Mouse (Mus musculus) embryonic facial prominence, embryonic 13.5 days (tissue): ENCODE measurements around the gene Gipc3. TPM values are rescaled to one million over a fixed set of nuclear protein-coding genes. Genes with fewer than 3 reads are reported as not detected.

Source experiments
- ATAC-seq: fragments of 200-750 bp; cut with Nextera tagmentation; 2 replicates; pipeline ENCODE4 v1.8.0; 2017; ENCODE audit warnings: low read depth; ENCODE audit not compliant: insufficient number of reproducible peaks, insufficient read depth, low FRiP score, low TSS enrichment
- H3K27ac ChIP-seq: fragments of 300-500 bp; sonication (generic); 2 replicates; pipeline ENCODE4 v1.5.1; 2015; ENCODE audit warnings: moderate library complexity, mild to moderate bottlenecking, inconsistent platforms
- H3K27me3 ChIP-seq: fragments of 300-500 bp; sonication (generic); 2 replicates; pipeline ENCODE4 v1.6.1; 2015; ENCODE audit warnings: mild to moderate bottlenecking, inconsistent platforms
- H3K36me3 ChIP-seq: fragments of 300-500 bp; sonication (generic); 2 replicates; pipeline ENCODE4 v1.6.1; 2015; ENCODE audit warnings: mild to moderate bottlenecking, inconsistent platforms
- H3K4me1 ChIP-seq: fragments of 300-500 bp; sonication (generic); 2 replicates; pipeline ENCODE4 v1.6.1; 2015; ENCODE audit warnings: inconsistent platforms
- H3K4me2 ChIP-seq: fragments of 300-500 bp; sonication (generic); 2 replicates; pipeline ENCODE4 v1.6.1; 2015; ENCODE audit warnings: moderate library complexity, mild to moderate bottlenecking, inconsistent platforms
- H3K4me3 ChIP-seq: fragments of 300-500 bp; sonication (generic); 2 replicates; pipeline ENCODE4 v1.5.1; 2015; ENCODE audit warnings: mild to moderate bottlenecking, inconsistent platforms
- H3K9ac ChIP-seq: fragments of 300-500 bp; sonication (generic); 2 replicates; pipeline ENCODE4 v1.6.1; 2015; ENCODE audit warnings: mild to moderate bottlenecking, inconsistent platforms
- H3K9me3 ChIP-seq: fragments of 300-500 bp; sonication (generic); 2 replicates; pipeline ENCODE4 v1.6.1; 2016; ENCODE audit warnings: inconsistent platforms
- WGBS: fragments of 180-500 bp; shearing (Covaris S2); methylation state at CpG from one replicate; pipeline ENCODE4 v1.1.7; 2015; ENCODE audit warnings: mixed read lengths; 5-methylcytosine and 5-hydroxymethylcytosine counted together
- polyA plus RNA-seq: library from polyadenylated mRNA; unstranded; fragments of >200 nt; fragmentation: Nextera tagmentation; extraction: Ambion mirVana; gene quantifications from 2 replicates; pipeline ENCODE4 v1.2.1, GENCODE M21; 2015

Gene Gipc3
- polyA plus RNA-seq, 1 experiment from 2014 or later = 0.13 TPM

DNA sequence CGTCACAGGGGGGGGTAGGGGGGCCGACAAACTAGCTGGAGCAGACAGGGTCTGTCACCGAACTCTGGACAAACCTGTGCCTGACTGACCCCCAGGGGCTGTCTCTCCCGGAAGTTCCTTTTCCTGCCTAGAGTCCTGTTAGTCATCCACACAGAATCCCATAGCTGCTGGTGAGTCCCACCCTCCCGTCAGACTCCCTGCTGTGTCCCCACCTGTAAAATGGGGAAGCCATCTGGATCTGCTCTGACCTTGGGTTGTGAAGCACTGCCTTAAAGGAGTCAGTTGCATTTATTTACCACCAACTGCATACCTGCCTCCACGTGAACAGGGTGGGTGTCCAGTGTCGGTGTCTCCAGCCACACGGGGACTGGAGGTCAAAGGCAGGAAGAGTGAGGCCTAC is 48.6 kb downstream of the Gipc3 start:
- peaks cover 24% of the 10 kb centered on the region for H3K27me3 ChIP-seq
- H3K4me1 ChIP-seq = peaks cover 37% of the 10 kb centered on the region
- H3K36me3 ChIP-seq = peaks cover 12% of the 10 kb centered on the region; the same call in 1 of the 2 replicates
- H3K4me3 ChIP-seq = peak overlapping the region; percentile 91
- H3K27ac ChIP-seq = no peak overlapping the region
- no peaks in the 10 kb centered on the region for H3K9me3 ChIP-seq
- no peak for ATAC-seq
- whole genome bisulfite sequencing = 45% methylated on average over 8 of the region's 8 CpGs
- peak overlapping the region; percentile 89 for H3K9ac ChIP-seq
- H3K4me2 ChIP-seq = peak overlapping the region; percentile 95

- Histone ChIP-seq H3K27ac (peak overlapping the region; percentile 83), H3K9me3 (no peaks in the 10 kb centered on the region), H3K4me3 (peak overlapping the region; percentile 91), H3K4me2 (peak overlapping the region; percentile 95), H3K36me3 (peaks cover 11% of the 10 kb centered on the region; the same call in 1 of the 2 replicates), H3K27me3 (peaks cover 29% of the 10 kb centered on the region), H3K4me1 (peaks cover 38% of the 10 kb centered on the region), H3K9ac (peak overlapping the region; percentile 89)
- WGBS = 4% methylated on average over 25 of the region's 25 CpGs
- ATAC-seq = no peak
These were observed 49.6 kb downstream of the Gipc3 start for GRCm38 (mm10) chr10:81293334-81294030.

DNA sequence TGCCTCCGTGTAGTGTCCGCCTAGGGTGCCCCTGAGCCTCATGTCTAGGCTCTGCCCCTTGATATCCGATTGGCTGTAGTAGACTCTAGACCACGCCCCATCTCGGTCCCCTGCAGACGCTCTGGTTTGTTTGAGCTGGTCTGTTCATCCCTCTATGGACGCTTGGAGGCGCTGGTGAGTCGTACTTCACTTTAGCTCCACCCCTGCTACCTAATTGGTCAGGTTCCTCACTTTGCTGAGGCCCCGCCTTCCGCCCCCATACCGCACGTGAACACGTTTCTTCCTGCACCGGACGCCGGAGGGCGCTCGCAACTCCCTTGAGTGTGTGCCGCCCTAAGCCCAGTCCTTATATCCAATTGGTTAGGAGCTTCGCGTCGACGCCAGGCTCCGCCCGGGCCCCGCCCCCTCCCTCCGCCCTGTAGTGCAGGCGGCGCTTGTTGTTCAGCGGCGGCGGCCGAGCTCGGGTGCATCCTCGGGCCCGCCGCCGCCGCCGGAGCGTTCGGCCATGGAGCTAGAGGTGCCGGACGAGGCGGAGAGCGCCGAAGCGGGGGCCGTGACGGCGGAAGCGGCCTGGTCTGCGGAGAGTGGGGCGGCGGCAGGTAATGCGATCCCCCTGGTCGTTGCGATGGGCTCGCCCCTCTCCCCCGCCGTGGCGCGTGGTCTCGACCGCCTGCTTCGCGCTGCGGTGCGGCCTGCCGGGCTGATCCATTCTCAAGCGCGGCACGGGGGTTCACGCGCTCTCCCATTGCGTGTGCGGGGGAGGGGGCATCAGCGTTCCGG is 50.3 kb downstream of the Gipc3 start, which contains the start of gene Pip5k1c:
TSS of gene Pip5k1c (plus strand) at position 410 of the 780 bp plus-strand sequence.
- H3K9me3 ChIP-seq = no peaks in the 10 kb centered on the region
- WGBS = 1% methylated on average over 71 of the region's 80 CpGs
- H3K4me1 ChIP-seq = peaks cover 38% of the 10 kb centered on the region
- peaks cover 36% of the 10 kb centered on the region for H3K27me3 ChIP-seq
- peak within 1 kb of the TSS; percentile 95 for H3K4me2 ChIP-seq
- peak; percentile 94 for ATAC-seq
- H3K4me3 ChIP-seq = peak within 1 kb of the TSS; percentile 91
- 0 out of 2 replicates have a peak, but pooled peaks cover 9% of the 10 kb centered on the region for H3K36me3 ChIP-seq
- H3K9ac ChIP-seq = peak within 1 kb of the TSS; percentile 89
- H3K27ac ChIP-seq = peak within 1 kb of the TSS; percentile 83

DNA sequence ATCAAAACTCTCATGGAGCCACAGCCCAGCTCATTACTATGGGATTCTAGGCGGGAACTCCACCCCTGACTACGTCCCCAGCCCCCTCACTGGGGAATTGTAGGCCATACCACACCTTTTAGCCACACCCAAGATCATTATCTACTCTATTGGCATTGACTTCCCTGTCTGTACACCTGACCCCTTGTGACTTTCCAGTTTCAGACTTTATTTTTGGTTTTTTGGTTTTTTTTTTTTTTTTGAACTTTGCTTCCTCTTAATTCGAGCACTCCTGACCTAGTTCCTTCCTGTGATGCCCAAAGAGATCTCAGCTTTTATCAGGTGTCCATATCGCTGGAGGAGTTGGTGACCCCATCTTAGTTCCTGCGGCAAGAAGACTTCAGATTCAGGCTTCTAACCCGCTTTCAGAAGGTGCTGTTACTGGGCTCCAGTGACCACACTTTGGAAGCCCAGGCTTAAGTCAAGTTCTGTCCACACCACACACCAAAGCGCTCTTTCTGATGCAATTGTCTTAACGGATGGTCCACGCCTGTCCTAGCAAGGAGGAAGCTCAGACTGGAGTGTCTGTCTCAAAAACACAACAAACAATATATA is 51.5 kb downstream of the Gipc3 start, which contains the start of gene Tjp3:
TSS of gene Tjp3 (minus strand) at position 71 of the 594 bp plus-strand sequence.
- H3K27ac ChIP-seq = peak within 1 kb of the TSS; percentile 24; the same call in 1 of the 2 replicates
- H3K4me2 ChIP-seq = peak within 1 kb of the TSS; percentile 95
- 0 out of 2 replicates have a peak, but pooled peaks cover 7% of the 10 kb centered on the region for H3K36me3 ChIP-seq
- peaks cover 41% of the 10 kb centered on the region for H3K27me3 ChIP-seq
- ATAC-seq = no peak
- H3K4me3 ChIP-seq = peak within 1 kb of the TSS; percentile 91
- H3K9ac ChIP-seq = peak within 1 kb of the TSS; percentile 51
- peaks cover 35% of the 10 kb centered on the region for H3K4me1 ChIP-seq
- no peaks in the 10 kb centered on the region for H3K9me3 ChIP-seq
- WGBS = 71% methylated on average over 9 of the region's 9 CpGs

DNA sequence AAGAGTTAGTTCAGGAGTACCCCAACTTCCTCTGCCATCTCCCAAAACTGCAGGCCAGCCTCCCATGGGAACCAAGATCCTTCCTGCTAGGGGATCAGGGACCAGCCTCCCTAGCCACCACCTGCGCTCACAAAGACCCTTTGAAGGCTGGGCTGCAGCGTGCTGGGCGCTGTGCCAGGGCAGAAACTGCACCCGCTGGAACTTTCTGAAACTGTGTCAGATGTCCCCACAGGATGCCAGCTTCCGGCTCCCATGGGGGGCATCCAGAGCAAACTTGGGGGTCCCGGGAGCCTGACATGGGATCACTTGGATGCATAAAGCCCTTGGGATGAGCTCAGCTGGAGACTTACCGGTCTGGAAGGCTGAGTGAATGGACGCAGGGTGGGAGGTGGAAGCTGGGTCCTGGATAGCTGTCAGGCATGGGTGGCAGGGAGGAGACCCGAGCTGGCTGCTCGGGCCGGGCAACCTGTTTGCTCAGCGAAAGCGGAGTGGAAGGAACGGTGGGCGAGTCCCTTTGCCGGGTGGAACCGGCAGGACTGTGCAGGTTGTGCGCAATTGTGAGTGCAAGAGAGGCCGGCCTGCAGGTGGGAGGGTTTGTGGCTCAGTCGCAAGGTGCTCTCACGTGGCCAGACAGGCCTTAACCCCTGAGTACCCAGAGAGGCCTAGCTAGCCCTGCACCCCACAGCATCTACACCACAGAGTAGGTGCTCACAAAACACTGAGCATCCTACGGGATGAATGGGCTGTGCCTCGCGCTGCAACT is 52.2 kb downstream of the Gipc3 start:
- peak overlapping the region; percentile 31 for H3K4me2 ChIP-seq
- no peak for ATAC-seq
- peak overlapping the region; percentile 19 for H3K4me3 ChIP-seq
- H3K36me3 ChIP-seq = 0 out of 2 replicates have a peak, but pooled peaks cover 3% of the 10 kb centered on the region
- H3K27ac ChIP-seq = peak overlapping the region; percentile 24; the same call in 1 of the 2 replicates
- peaks cover 40% of the 10 kb centered on the region for H3K4me1 ChIP-seq
- H3K27me3 ChIP-seq = peaks cover 41% of the 10 kb centered on the region
- no peaks in the 10 kb centered on the region for H3K9me3 ChIP-seq
- 11% methylated on average over 24 of the region's 24 CpGs for WGBS
- peak overlapping the region; percentile 51 for H3K9ac ChIP-seq

DNA sequence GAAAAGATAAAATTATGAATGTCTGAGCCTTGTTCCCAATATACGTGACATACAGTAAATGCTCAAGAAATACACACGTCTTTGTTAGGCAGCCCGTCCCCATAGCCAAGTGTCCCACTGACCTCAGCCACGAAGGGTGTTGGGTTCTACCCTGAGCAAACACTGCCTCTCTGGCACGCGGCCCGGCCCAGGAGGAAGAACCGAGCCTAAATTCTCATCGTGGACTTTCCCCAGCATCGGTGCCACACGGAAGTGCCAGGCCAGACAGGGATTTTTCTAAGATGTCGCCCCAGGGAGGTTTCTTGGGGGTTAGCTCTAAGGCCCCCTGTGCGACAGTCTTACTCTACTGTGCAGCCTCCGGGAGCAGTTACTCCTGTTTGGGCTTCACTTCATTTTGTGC is 53.3 kb downstream of the Gipc3 start:
- no peak overlapping the region for H3K9ac ChIP-seq
- no peak overlapping the region for H3K4me2 ChIP-seq
- 59% methylated on average over 14 of the region's 14 CpGs for WGBS
- no peaks in the 10 kb centered on the region for H3K9me3 ChIP-seq
- H3K27ac ChIP-seq = no peak overlapping the region
- no peak overlapping the region for H3K4me3 ChIP-seq
- no peaks in the 10 kb centered on the region for H3K36me3 ChIP-seq
- ATAC-seq = no peak
- peaks cover 41% of the 10 kb centered on the region for H3K4me1 ChIP-seq
- peaks cover 49% of the 10 kb centered on the region for H3K27me3 ChIP-seq

- Histone ChIP-seq H3K4me2 (0 out of 2 replicates have a peak overlapping the region, but pooled peaks have one; percentile 18), H3K4me3 (no peak overlapping the region), H3K27me3 (peaks cover 55% of the 10 kb centered on the region), H3K4me1 (peaks cover 41% of the 10 kb centered on the region), H3K9me3 (no peaks in the 10 kb centered on the region), H3K27ac (no peak overlapping the region), H3K9ac (no peak overlapping the region), H3K36me3 (no peaks in the 10 kb centered on the region)
- no peak for ATAC-seq
- WGBS = 4% methylated on average over 7 of the region's 7 CpGs
These were observed 53.8 kb downstream of the Gipc3 start for GRCm38 (mm10) chr10:81289278-81289677.

- peaks cover 61% of the 10 kb centered on the region for H3K27me3 ChIP-seq
- H3K9ac ChIP-seq = no peak overlapping the region; the same call in 1 of the 2 replicates
- 30% methylated on average over 6 of the region's 6 CpGs for WGBS
- H3K4me1 ChIP-seq = peaks cover 40% of the 10 kb centered on the region
- no peaks in the 10 kb centered on the region for H3K9me3 ChIP-seq
- H3K4me2 ChIP-seq = no peak overlapping the region
- H3K4me3 ChIP-seq = no peak overlapping the region
- no peak overlapping the region for H3K27ac ChIP-seq
- H3K36me3 ChIP-seq = no peaks in the 10 kb centered on the region
- ATAC-seq = no peak
These were observed 54.5 kb downstream of the Gipc3 start for GRCm38 (mm10) chr10:81288601-81289000.

DNA sequence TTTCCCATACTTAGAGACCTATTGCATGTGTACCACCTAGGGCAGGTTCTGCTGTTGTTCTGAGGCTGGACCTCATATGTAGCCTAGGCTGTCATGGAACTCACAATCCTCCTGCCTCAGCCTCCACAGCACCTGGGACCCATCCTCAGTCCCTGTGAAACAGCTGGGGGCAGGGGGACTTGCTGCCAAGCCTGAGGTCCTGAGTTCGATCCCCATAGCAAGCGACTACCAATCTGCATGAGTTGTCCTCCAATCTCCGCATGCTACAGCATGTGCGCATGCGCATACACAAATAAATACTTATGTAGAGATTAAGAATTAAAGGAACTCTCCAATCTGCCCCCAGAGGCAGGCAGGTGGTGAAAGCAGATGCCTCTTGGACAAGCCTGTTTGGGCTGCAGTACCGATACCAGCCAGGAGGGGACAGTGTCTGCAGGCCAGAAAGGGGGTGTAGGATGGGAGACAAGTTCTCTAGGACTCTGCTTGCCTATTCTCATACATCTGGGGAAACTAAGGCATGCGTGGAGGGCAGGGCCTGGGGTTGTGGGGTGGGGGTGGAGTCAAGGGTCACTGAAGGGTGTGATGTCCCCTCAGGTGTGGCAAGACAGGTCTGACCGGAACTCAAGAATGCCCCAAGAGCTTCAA is 55.4 kb downstream of the Gipc3 start:
- Histone ChIP-seq H3K4me3 (no peak overlapping the region), H3K9ac (peak overlapping the region; percentile 21; the same call in 1 of the 2 replicates), H3K9me3 (no peaks in the 10 kb centered on the region), H3K27ac (no peak overlapping the region), H3K4me1 (peaks cover 39% of the 10 kb centered on the region), H3K27me3 (peaks cover 71% of the 10 kb centered on the region), H3K4me2 (no peak overlapping the region), H3K36me3 (no peaks in the 10 kb centered on the region)
- WGBS = 61% methylated on average over 8 of the region's 8 CpGs
- ATAC-seq = no peak

DNA sequence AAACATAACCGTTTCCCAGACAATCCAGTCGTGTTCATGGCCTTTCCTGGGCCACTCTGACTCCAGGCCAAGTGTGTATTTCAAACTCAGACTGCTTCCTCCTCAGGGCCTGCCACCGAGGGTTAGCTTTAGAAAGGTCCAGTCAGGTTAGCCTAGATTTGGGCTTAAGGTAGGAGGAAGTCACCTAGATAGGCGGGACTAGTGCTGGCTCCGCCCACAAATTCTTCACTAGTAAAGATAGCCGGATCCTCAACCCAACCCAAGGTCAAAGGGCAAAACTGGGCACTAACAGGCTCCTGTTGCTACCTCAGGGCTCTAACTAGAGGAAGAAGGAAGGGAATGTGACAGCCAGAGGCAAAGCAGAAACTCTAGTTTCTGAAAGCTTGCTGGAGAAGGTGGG is 56.5 kb downstream of the Gipc3 start:
- no peak overlapping the region for H3K4me3 ChIP-seq
- H3K9ac ChIP-seq = no peak overlapping the region
- no peak overlapping the region for H3K27ac ChIP-seq
- H3K4me1 ChIP-seq = peaks cover 39% of the 10 kb centered on the region
- peaks cover 71% of the 10 kb centered on the region for H3K27me3 ChIP-seq
- no peaks in the 10 kb centered on the region for H3K36me3 ChIP-seq
- ATAC-seq = no peak
- no peak overlapping the region for H3K4me2 ChIP-seq
- 32% methylated on average over 6 of the region's 6 CpGs for WGBS
- no peaks in the 10 kb centered on the region for H3K9me3 ChIP-seq
